Mouse (Mus musculus): ENCODE results near the gene Ttll10.
A peak's percentile ranks its signal among the peaks of the same experiment; 100 is the strongest.

Ttll10 gene

GRCm38 (mm10) chr4:156067256-156067949, 8.2 kb upstream of the Ttll10 start:
- no peak for DNase-seq (ENCODE audit: low read depth, low spot score)

- no peak for DNase-seq (ENCODE audit: low read depth, low spot score)
These were observed 6.1 kb upstream of the Ttll10 start for GRCm38 (mm10) chr4:156065156-156065894.

- DNase-seq (ENCODE audit: low read depth, low spot score), result no peak
These were observed 5.3 kb upstream of the Ttll10 start for GRCm38 (mm10) chr4:156064510-156064897.

- no peak for DNase-seq (ENCODE audit: low read depth, low spot score)
These were observed 4.8 kb upstream of the Ttll10 start for GRCm38 (mm10) chr4:156063861-156064509.

GRCm38 (mm10) chr4:156059713-156060112, 499 bp upstream of the Ttll10 start:
- DNase-seq (ENCODE audit: low read depth, low spot score), result no peak

GRCm38 (mm10) chr4:156058826-156059225, 388 bp downstream of the Ttll10 start:
- DNase-seq (ENCODE audit: low read depth, low spot score), result no peak

GRCm38 (mm10) chr4:156057702-156058101, 1.5 kb downstream of the Ttll10 start:
- no peak for DNase-seq (ENCODE audit: low read depth, low spot score)

GRCm38 (mm10) chr4:156055173-156055572, 4.0 kb downstream of the Ttll10 start:
- no peak for DNase-seq (ENCODE audit: low read depth, low spot score)

- no peak for DNase-seq (ENCODE audit: low read depth, low spot score)
These were observed 4.6 kb downstream of the Ttll10 start for GRCm38 (mm10) chr4:156054606-156055005.

- no peak for DNase-seq (ENCODE audit: low read depth, low spot score)
These were observed 5.1 kb downstream of the Ttll10 start for GRCm38 (mm10) chr4:156054130-156054529.

- DNase-seq (ENCODE audit: low read depth, low spot score), result no peak
These were observed 6.1 kb downstream of the Ttll10 start for GRCm38 (mm10) chr4:156053113-156053512.

- DNase-seq (ENCODE audit: low read depth, low spot score), result no peak
These were observed 8.7 kb downstream of the Ttll10 start for GRCm38 (mm10) chr4:156050391-156050980.

- no peak for DNase-seq (ENCODE audit: low read depth, low spot score)
These were observed 9.4 kb downstream of the Ttll10 start for GRCm38 (mm10) chr4:156049779-156050178.

- DNase-seq (ENCODE audit: low read depth, low spot score), result no peak
These were observed 14.5 kb downstream of the Ttll10 start for GRCm38 (mm10) chr4:156044754-156045153.

GRCm38 (mm10) chr4:156034901-156035300, 24.3 kb downstream of the Ttll10 start:
- no peak for DNase-seq (ENCODE audit: low read depth, low spot score)

- no peak for DNase-seq (ENCODE audit: low read depth, low spot score)
These were observed 24.9 kb downstream of the Ttll10 start for GRCm38 (mm10) chr4:156034301-156034700.

GRCm38 (mm10) chr4:156033476-156034119, 25.6 kb downstream of the Ttll10 start:
- peak; percentile 54 for DNase-seq (ENCODE audit: low read depth, low spot score)

GRCm38 (mm10) chr4:156032856-156033255, 26.4 kb downstream of the Ttll10 start:
- no peak for DNase-seq (ENCODE audit: low read depth, low spot score)

- peak; percentile 87 for DNase-seq (ENCODE audit: low read depth, low spot score)
These were observed 27.4 kb downstream of the Ttll10 start for GRCm38 (mm10) chr4:156031593-156032391.

- no peak for DNase-seq (ENCODE audit: low read depth, low spot score)
These were observed 28.0 kb downstream of the Ttll10 start for GRCm38 (mm10) chr4:156031255-156031592.

- no peak for DNase-seq (ENCODE audit: low read depth, low spot score)
These were observed 28.5 kb downstream of the Ttll10 start for GRCm38 (mm10) chr4:156030651-156031118.
